Mouse (Mus musculus): ENCODE results near the gene Gatb.

The Gatb gene

DNA sequence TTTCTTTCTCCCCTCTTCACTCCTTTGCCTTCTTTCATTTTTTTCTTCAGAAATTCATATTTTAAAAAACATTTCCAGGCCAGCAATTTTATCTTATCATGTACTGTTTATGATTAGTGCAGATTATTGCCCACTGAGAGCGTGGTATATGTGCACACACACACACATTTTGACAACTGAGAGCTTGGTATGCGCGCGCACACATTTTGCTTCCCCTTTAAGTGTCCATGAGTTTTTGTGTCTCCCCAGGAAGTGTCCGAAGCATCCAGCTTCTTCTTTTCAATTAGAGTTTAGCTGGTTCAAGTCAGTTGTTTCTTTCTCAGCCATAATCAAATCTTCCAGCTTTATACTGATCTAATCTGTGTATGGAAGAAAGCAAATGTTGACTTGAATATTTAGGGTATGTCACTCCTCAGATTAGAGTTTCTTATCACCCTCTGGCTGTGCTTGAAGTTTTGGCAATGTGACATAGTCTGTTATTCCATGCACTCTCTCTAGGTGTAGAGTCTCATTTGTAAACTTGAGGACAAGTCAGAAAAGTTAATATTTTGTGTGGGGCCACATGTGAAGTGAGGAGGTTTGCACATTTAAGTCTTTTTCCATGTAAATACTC is 18.8 kb downstream of the Gatb start:
- DNase-seq (ENCODE audit: low read depth, low spot score) = no peak

GRCm38 (mm10) chr3:85594452-85594851 is 20.5 kb downstream of the Gatb start:
- DNase-seq (ENCODE audit: low read depth, low spot score) = no peak

DNA sequence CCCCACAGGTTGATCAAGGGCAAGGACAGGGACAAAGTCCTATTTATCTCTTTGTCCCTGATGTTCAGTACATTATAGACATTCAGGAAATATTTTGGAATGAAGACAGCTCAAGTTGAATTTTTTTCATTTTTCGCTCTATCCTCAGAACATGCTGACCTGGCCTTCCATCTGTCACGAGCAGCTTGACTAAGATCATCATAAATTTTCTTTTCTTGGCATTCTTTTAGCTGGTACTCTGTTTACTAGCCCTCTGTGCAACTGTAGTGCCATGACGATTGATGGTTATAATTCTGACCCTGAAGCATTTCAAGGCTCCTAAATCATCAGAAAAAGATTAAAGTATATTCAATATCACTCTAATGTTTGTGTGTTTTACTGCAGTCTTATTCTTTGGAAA is 25.6 kb downstream of the Gatb start:
- no peak for DNase-seq (ENCODE audit: low read depth, low spot score)

DNA sequence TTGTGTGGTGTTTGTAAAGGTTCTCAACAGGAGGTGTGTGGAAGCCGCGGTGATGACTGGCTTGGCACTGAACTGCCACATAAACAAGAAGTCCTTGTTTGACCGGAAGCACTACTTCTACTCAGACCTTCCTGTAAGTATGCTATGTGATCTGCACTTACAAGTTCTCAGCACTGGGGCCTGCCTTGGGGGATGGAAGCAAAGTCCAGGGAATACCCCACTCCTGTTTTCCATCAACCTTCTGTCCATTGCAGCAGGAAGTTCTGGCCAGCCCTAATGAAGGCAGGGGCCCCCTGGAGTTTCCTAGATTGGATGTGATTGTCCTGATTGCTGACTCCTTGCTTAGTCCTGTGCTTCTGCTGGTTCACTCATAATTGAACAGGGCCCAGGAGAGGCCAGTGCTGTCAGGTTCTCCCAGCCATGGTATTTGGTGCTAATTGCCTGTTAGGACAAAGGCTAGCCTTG is 28.0 kb downstream of the Gatb start:
- no peak for DNase-seq (ENCODE audit: low read depth, low spot score)

DNA sequence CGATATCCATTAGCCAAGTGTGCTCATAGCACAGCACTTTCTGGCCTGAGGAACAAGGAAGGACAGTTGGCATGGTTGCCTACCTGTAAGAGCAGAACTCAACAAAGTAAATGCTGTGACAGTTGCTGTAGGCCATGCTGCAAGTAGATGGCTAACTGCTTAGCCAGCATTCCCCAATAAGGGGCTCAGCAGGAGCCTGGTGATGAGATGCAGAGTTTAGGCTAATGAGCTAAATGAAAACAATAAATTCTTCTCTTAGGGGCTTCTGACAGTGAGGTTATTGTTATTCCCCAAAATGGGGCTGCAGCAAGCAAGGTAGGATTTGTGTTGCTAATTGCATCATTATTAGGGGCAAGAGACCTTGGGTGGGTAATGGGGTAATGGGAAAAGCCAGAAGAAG is 29.9 kb downstream of the Gatb start:
- DNase-seq (ENCODE audit: low read depth, low spot score) = no peak

DNA sequence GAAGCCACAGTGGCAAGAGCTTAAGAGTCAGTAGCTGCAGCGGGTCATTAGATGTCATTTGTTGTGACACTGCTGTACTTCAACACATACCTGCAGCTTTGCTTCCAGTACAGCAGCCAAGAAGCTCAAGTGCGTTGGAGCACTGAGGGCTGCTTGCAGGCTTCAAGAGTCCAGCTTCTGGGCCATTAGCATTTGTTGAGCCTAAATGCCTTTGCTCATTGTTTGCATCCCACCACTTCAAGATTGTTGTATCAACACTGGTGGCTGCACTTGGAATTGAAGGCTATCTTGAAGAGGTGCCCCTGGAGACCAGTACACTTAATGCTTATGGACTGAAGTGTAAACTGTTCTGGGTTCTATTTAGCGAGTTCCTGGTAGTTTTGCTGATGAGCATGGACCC is 33.0 kb downstream of the Gatb start:
- no peak for DNase-seq (ENCODE audit: low read depth, low spot score)

- DNase-seq (ENCODE audit: low read depth, low spot score) = no peak
Observed at GRCm38 (mm10) chr3:85607753-85608152, 33.8 kb downstream of the Gatb start.

DNA sequence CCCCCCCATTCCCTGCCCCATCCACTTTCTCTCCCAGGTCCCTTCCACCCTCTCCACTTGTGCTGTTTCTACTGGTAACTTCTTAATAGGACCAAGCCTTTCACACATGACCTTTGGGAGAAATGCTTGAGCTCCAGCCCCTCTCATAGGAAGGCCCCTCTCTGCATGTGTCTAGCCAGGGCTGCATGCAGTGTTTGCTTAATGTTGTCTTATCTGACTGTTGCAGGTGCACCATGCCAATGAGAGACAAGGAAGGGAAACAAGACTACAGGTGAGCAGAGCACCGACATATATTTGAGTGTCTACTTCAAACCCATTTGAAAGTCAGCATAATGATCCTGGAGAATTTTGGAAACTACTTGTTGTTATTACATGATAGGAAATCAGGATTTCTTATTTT is 42.5 kb downstream of the Gatb start:
- no peak for DNase-seq (ENCODE audit: low read depth, low spot score)

DNA sequence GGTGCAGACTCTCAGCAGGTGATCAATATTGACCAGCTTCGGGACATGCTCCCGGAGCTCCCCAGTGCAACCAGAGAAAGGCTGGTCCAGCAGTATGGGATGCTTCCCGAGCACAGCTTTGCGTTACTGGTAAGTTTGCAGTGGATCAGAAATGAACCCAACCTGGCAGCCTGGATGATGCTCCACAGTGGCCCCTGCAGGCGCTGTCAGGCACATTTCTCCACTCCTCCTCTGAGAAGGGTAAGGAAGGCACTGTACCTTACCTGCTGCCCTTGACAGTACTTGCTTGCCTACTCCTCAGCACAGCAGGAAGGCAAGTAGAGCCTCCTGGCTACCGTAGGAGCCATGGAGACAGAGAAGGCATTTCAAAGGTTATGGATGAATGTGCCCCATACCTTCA is 45.0 kb downstream of the Gatb start:
- DNase-seq (ENCODE audit: low read depth, low spot score) = peak; percentile 39

DNA sequence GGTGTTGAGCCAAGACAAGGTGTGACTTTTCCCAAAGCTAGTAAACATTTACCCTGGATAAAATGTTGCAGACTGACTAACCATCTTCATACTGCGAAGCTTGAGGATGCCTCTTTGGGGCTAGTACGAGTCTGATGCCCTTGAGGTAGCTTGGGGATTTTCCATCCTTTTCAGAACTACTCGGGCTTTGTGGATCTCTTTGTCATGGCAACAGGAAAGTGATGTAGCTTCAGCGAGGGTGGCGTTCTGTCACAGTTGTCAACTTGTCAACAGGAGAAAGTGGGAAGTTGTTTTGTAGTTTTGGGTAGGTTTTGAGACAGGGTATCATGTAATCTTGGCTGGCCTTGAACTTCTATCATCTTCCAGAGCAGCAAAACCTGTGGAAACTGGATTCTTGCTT is 45.4 kb downstream of the Gatb start:
- no peak for DNase-seq (ENCODE audit: low read depth, low spot score)

DNA sequence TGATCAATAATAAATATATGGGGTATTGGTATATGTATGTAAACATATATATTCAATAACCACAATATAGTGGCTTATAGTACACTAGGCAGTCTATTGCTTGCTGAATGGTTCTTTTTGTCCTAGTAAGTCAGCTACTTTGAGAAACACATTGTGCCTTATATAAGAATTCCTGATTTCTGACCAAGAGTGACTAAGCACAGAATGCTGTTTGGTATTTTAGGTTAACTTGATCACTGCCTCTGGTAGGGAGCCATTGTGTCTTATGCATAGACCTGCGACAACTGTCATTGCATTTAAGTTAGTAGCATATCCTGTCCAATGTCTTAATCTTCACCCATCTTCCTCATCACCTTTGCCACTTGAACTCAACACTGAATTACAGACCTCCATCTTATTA is 45.8 kb downstream of the Gatb start:
- no peak for DNase-seq (ENCODE audit: low read depth, low spot score)

GRCm38 (mm10) chr3:85629895-85630510 is 56.1 kb downstream of the Gatb start:
- DNase-seq (ENCODE audit: low read depth, low spot score) = no peak

GRCm38 (mm10) chr3:85633733-85634132 is 59.8 kb downstream of the Gatb start:
- DNase-seq (ENCODE audit: low read depth, low spot score) = no peak

DNA sequence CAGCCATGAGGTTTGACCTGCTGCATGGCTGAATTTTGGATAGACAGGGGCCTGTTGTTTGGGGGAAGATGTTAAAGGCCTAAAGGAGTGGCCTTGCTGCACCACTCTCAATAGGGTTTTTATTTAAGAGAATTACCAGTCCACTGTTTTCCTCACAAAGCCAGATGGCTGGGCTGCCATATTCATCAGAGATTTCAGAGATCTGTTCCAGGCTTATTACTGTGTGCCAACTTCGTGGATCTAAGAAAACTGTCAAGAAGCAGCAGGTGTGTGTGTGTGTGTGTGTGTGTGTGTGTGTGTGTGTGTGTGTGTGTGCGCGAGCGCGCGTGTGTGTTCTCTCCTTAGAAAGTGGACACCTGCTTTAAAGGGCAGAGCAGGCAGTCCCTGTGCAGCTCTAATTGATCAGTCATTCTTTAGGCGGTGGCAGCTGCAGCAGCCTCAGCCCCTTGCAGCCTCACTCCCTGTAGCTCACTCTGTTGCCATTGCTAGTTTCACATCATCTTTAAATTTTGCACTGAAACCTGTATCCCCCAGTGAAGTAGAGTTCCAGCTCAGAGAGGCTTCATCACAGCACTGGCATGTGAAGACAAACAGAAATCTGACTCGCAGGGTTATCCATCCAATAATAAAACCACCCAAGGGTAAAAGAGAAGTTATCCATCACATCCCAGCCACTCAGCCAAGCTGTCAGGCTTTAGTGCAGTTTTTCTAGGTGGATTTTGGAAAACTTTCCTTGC is 60.6 kb downstream of the Gatb start:
- DNase-seq (ENCODE audit: low read depth, low spot score) = no peak

- DNase-seq (ENCODE audit: low read depth, low spot score) = no peak
Observed at GRCm38 (mm10) chr3:85635126-85635419, 61.2 kb downstream of the Gatb start.

GRCm38 (mm10) chr3:85635591-85635990 is 61.7 kb downstream of the Gatb start:
- no peak for DNase-seq (ENCODE audit: low read depth, low spot score)

DNA sequence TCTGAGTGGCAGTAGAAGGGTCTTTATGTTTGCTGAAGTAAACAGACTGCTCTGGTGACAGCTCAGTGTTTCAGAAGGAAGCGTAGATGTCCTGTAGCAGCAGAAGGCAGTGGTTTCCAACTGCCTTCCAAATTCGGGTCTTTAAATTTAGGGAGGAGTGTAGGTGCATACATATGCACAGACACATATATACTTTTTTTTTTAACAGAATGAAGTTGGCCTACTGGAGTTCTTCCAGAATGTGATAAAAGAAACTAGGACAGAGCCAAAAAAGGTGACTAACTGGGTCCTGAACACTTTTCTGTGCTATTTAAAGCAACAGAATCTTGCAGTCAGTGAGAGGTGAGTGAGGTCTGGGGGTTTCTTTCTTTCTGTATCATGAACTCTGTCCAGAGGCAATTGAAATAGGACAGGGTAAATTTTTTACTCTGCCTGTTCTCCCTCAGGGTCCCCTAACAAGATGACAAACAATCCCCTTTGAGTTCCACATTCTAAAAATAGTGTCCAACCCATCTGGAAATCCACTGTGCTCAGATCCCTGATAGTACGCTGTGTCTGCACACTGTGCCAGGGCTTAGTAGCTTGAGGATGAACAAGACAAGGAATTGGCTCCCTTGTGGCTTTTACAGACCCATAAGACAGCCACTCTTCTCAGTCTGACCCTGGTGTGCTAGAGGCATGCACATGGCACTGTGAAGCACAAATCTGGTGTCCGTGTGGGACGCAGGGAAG is 63.0 kb downstream of the Gatb start:
- no peak for DNase-seq (ENCODE audit: low read depth, low spot score)

DNA sequence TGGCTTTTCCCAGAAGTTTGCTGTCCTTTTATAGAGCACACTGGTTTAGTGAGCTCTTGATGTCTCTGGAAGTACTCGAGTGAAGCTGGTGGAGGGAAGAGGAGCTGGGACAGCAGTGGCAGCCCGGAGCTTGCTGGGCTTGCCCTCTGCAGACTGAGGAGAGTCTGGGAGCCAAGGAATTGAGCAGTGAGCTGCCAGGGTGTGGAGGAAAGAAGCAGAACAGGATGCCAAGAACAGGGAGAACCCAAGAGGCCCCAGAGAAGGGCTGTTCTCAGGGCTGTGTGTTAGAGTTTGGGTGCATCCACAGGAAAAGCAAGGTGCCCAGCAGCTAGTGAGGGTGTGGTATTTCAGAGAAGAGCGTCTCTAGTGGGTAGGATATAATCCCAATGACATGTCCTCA is 67.8 kb downstream of the Gatb start:
- no peak for DNase-seq (ENCODE audit: low read depth, low spot score)

DNA sequence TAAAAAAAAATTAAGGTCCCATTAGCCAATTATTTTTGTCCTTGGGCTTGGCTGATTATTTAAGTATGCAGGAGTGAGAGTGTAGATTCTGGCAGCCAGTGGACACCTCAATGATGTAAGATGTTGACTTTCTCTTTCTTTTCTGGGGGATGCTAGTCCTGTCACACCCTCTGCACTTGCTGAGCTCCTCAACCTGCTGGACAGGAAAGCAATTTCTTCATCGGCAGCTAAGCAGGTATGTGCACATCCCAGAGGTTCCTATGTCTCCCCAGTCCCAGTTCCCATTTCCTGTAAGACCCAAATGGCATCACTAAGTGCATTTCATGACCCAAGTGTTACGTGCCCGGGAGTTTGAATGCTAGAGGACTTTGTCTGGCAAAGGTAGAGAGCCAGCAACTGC is 70.9 kb downstream of the Gatb start:
- DNase-seq (ENCODE audit: low read depth, low spot score) = no peak

DNA sequence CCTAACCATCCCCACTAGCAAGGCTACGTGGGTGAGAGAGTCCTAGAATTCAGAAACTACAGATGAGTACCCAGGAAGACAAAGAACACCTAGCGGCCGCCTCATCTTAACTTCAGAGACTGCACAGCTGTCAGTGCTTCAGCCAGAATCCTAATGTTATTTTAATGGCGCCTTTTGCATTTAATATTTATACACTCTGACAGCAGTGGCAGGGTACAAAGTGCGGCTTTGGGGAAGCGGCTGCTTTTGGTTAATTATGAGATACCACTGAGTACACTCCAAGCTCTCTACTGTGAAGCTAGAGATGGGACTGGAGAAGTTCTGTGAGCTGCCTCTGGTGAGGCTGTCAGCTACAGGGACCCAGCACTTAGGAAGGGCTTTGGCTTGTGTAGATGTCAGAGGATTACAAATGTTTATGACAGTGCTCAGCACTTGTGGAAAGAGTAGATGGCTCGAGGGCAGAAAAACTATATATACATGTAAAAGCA is 71.6 kb downstream of the Gatb start:
- DNase-seq (ENCODE audit: low read depth, low spot score) = no peak

GRCm38 (mm10) chr3:85649176-85649575 is 75.3 kb downstream of the Gatb start:
- DNase-seq (ENCODE audit: low read depth, low spot score) = no peak

All from R1 (cell line).